Mouse (Mus musculus) thymus, postnatal 36 days (tissue): Measurements from ENCODE around the gene Clic5.

ENCODE experiments used
- DNase-seq, 2 experiments: peaks; one replicate each; pipeline ENCODE4 v3.0.0; 2022; ENCODE audit warnings: mixed read lengths in 2 of 2

The Clic5 gene

GRCm38 (mm10) chr17:44271426-44271825, 83.0 kb downstream of the Clic5 start:
- DNase-seq, result no peak

GRCm38 (mm10) chr17:44274804-44275203, 86.4 kb downstream of the Clic5 start:
- DNase-seq, result no peak

GRCm38 (mm10) chr17:44288320-44288719, 99.9 kb downstream of the Clic5 start:
- DNase-seq, result no peak

DNA sequence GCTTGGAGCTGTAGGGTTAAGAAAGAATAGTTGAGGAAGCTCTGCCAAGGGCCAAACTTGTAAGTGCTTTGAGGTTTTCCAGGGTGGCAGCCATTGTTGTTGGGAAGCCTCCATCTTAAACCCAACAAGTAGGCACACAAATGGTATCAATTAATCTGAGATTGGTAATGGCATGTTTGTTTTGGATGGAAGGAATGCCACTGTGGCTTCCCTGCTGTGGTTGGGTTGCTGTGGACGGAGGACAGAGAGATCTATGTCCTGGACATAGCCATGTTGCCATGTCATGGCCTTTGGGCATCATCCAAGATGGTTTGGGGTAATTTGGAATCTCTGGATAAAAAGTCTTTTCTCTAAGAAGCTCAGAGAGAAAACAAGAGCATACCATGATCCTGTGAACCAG, 108.8 kb downstream of the Clic5 start:
- no peak for DNase-seq

DNA sequence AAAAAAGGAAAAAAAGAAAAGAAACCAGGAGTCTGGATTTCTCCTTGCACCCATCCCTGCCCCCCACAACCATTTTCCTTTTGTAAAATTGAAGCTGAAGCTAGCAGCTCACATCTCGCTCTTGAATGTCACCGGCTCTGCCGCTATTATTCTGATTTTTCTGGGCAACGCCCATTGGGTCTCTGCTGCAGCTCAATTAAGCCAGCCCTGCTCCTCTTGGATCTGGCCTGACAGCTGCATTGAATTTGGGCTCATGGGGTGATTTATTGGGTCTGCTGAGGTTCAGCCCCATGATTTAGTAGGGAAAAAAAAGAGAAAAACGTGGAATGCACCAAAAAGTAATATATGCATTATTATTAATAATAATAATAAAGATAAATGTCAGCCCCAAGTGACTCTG, 111.9 kb downstream of the Clic5 start:
- DNase-seq, result no peak

DNA sequence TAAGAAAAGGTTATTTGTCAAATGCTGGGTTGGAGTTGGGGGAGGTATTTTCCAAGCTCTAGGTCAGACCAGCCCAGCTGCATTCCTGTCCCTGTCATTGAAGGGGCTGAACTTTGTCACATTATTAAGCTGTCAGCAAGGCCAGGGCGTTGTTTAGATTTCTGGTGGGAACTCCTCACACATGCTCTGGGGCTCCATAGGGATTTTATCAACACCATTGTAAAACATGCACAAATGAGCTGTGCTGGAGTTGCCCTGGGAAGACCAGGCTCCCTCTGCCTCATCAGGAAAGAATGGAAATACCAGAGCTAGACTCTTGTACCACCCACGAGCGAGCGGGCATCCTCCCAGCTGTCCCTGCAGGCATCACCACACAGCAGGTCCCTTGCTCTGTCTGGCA, 112.3 kb downstream of the Clic5 start:
- DNase-seq, result no peak

DNA sequence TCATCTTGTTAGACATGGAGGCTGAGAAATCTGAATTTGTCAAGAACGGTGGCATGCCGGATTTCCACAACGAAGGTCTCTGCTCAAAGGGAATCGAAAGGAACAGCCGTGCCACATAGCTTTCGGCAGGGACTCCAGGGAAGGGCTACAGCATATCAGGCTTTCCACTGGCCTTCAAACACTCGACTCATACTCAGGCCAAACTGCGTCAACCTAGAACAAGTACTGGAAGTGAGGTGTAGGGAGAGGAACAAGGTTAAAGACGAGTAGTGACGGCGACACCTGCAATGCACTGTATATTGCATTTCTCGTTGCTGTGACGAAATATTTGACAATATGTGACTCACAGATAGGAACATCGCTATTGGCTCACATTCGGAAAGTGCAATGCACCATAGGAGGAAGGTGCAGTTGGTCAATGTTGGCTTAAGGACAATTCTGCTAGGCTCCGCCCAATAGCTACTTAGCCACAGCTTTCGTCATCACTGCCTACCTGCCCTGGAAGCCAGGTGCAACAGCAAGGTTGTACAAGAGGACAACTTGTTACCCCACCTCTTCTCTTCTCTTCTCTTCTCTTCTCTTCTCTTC, 112.9 kb downstream of the Clic5 start:
- DNase-seq, result no peak

DNA sequence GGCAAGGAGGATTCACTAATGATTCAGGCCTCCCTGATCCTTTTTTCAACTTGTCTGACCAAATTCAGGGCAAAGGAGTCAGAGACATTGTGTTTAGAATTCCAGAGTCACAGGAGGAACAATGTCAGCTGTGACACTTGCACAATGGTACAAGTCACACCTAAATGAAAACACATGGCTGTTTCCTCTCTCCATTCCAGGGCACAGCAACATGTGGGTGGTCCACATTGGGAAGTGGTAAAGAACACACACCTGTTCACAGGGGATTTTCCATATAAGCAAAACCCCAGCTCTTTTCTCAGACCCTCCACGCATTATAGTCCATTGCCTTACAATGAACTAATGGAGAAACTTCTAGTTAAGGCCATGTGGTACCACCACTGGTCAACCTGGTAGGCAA, 115.7 kb downstream of the Clic5 start:
- no peak for DNase-seq

GRCm38 (mm10) chr17:44309914-44310622, 121.7 kb downstream of the Clic5 start:
- DNase-seq, result no peak

DNA sequence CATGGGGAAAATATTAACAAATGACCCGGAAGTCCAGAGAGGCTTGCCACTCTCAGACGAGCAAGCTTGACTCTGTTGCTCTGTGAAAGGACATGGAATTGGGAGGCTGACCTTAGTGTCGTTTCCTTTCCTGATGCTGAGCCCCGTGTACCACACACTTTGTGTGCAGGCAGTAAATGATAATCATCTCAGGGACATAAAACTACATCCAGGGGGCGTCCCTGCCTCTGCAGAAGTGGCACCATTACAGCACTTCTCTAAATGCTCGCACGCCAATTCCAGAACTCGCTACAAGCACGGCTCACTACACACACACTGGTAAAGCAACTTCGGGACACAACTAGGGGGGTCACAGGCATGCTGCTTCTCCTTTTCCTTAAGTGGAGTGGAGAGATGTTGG, 136.9 kb downstream of the Clic5 start:
- no peak for DNase-seq

DNA sequence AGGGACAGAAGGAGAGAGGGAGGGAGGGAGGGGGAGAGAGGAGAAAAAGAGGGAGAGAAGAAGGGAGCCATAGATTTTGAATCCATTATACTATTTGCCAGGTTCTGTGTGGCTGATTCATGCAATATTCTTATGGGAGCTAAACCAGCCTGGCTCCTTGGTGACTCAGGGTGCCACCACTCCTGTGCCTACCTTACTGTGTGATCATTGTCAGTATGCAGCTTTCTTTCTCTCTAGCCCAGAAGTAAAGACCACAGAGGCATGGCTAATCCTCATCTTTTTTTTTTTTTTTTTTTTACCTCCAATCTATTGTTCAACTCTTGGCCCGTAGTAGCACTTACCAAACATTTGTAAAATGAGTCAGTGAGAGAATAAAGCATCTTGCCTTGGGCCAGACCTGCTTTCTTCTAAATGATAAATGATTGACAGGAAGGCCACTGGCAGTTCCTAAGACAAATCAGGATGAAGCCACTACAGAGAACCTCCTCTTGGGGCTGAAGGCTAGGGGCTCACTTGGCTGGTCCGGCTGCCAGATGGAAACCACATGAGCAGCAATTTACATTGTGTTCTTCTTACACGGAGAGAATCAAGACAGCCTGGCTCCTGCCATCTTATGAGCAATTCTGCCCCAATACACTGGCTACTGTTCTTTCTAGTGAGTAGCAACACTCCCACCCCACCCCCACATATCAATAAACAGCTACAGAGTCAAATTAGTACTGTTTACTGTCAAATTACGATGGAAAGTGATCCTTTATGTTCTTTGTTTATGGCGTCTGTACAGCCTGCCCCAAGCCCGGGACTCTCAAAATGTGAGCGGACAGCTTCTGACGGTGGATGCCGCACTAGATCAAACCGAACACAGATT, 139.1 kb downstream of the Clic5 start:
- DNase-seq, result no peak

- no peak for DNase-seq
Measured at GRCm38 (mm10) chr17:44328147-44328482, 139.7 kb downstream of the Clic5 start.
